Mouse (Mus musculus) megakaryocyte-erythroid progenitor cell, adult 5-6 weeks (primary cell): ENCODE measurements around the gene Fut11. TPM values are rescaled to one million over a fixed set of nuclear protein-coding genes. Genes with fewer than 3 reads are reported as not detected.

Experiments used
- ATAC-seq: replicated peaks from 2 replicates; pipeline ENCODE4 v1.8.0; 2016; ENCODE audit warnings: mild to moderate bottlenecking, inconsistent platforms; ENCODE audit not compliant: severe bottlenecking, poor library complexity, low FRiP score, low TSS enrichment
- total RNA-seq, 2 experiments: library from RNA; stranded (forward) in 1 of 2; stranded (reverse) in 1 of 2; fragments of 200-1000, 215-1000 nt in 1 of 2; fragments of >200 nt in 1 of 2; fragmentation: Nextera tagmentation in 1 of 2; gene quantifications; 2 replicates each; pipeline ENCODE4 v1.2.3; 2014 to 2017

Fut11 gene
- total RNA-seq, 2 experiments from 2014 or later: 3.7 to 8.6 TPM

- no peak for ATAC-seq
Observed at GRCm38 (mm10) chr14:20743614-20744013, 48.8 kb downstream of the Fut11 start.

DNA sequence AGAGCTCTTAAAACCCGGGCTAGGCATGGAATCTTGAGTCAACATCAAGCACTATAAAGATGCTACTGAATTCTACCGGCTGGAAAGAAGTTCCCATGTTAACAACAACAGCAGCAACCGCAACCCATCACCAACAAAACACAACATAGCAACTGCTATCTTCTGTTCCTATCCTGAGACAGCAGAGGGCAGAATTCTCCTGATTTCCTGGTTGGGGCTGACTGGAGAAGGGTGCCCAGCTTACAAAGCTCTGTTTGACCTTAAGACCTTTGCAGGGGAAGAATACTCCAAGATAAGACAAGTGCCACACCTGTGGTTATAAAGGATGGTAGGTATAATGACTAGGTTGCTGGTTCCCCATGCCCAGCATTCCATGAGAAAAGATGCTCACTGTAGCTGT, 52.2 kb downstream of the Fut11 start:
- no peak for ATAC-seq

GRCm38 (mm10) chr14:20748388-20748787, 53.6 kb downstream of the Fut11 start:
- ATAC-seq: no peak

DNA sequence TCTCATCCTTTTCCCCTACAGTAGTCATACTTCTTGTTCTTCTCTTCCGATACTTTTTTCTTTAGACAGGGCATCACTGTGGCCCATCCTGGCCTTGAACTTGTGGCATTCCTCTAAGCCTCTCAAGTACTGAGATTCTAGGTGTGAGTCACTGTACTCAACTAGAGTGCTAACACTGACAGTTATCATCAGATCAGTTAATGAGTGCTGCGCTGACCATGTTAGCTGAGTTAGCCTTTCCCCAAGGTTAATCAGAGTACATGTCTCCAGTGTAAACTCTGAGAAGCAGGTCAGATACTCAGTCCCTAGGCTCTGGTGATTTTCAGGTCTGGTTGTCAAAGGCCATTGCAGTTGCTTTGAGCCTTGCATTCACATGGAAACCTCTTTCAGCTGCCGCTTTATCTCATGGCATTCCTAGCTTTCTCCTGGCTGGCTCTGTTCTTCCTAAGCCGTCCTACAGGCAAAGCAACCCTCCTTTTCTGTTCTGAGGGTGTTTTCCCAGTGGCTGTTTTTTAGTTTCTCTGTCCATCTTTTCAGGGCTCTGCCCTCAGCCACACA, 54.8 kb downstream of the Fut11 start:
- no peak for ATAC-seq

DNA sequence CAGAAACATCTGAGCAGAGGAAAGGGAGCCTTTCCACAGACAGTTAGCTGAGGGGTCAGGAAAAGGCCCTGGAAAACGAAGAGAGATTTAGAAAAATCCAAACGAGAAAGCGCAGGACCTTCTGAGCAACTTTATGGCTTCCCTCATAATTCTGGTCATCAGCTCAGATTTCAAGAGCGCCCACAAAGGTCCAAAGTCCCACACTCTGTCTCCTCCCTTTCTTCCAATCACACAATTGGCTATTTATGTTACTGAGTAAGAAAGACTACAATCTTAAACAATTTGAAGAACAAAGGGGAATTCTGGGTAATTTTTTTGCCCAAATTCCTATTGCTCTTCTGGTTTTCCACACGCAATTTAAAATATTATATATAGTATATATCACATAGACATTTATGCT, 55.7 kb downstream of the Fut11 start:
- no peak for ATAC-seq

Other genes starting within 250 kb of the Fut11 start
- not detected in 2 replicates for gene Cfap70, start 242.7 kb upstream of the Fut11 start, total RNA-seq (2014; fragmentation: Nextera tagmentation)
- not detected in 2 replicates for gene Cfap70, start 242.7 kb upstream of the Fut11 start, total RNA-seq (2017)
- 89.1 and 89.2 TPM in 2 replicates for gene Anxa7, start 214.8 kb upstream of the Fut11 start, total RNA-seq (2014; fragmentation: Nextera tagmentation)
- 72.3 and 79.6 TPM in 2 replicates for gene Anxa7, start 214.8 kb upstream of the Fut11 start, total RNA-seq (2017)
- 1.4 and 5.4 TPM in 2 replicates for gene Mss51, start 198.1 kb upstream of the Fut11 start, total RNA-seq (2014; fragmentation: Nextera tagmentation)
- gene Mss51, start 198.1 kb upstream of the Fut11 start, total RNA-seq (2017): 0.80 TPM in 1 of 2 replicates, not detected in the other
- gene Ppp3cb, start 148.4 kb upstream of the Fut11 start, total RNA-seq (2014; fragmentation: Nextera tagmentation): 114 and 135 TPM in 2 replicates
- gene Ppp3cb, start 148.4 kb upstream of the Fut11 start, total RNA-seq (2017): 60.1 and 69.9 TPM in 2 replicates
- 7.5 and 14.1 TPM in 2 replicates for gene Usp54, start 53.9 kb upstream of the Fut11 start, total RNA-seq (2014; fragmentation: Nextera tagmentation)
- gene Usp54, start 53.9 kb upstream of the Fut11 start, total RNA-seq (2017): 5.6 and 6.8 TPM in 2 replicates
- gene Myoz1, start 38.4 kb upstream of the Fut11 start, total RNA-seq (2014; fragmentation: Nextera tagmentation): not detected in 2 replicates
- gene Myoz1, start 38.4 kb upstream of the Fut11 start, total RNA-seq (2017): not detected in 2 replicates
- gene Synpo2l, start 26.6 kb upstream of the Fut11 start, total RNA-seq (2014; fragmentation: Nextera tagmentation): not detected in 2 replicates
- gene Synpo2l, start 26.6 kb upstream of the Fut11 start, total RNA-seq (2017): 0.05 and 0.46 TPM in 2 replicates
- 99.9 and 104 TPM in 2 replicates for gene Sec24c, start 20.7 kb upstream of the Fut11 start, total RNA-seq (2014; fragmentation: Nextera tagmentation)
- 50.4 and 55.1 TPM in 2 replicates for gene Sec24c, start 20.7 kb upstream of the Fut11 start, total RNA-seq (2017)
- gene Chchd1, start 8.0 kb downstream of the Fut11 start, total RNA-seq (2014; fragmentation: Nextera tagmentation): 202 and 239 TPM in 2 replicates
- 102 and 122 TPM in 2 replicates for gene Chchd1, start 8.0 kb downstream of the Fut11 start, total RNA-seq (2017)
- 34.3 and 35.6 TPM in 2 replicates for gene Zswim8, start 12.6 kb downstream of the Fut11 start, total RNA-seq (2014; fragmentation: Nextera tagmentation)
- gene Zswim8, start 12.6 kb downstream of the Fut11 start, total RNA-seq (2017): 16.5 and 22.0 TPM in 2 replicates
- 81.5 and 88.9 TPM in 2 replicates for gene Ndst2, start 39.6 kb downstream of the Fut11 start, total RNA-seq (2014; fragmentation: Nextera tagmentation)
- 15.1 and 19.4 TPM in 2 replicates for gene Ndst2, start 39.6 kb downstream of the Fut11 start, total RNA-seq (2017)
- gene Camk2g, start 99.1 kb downstream of the Fut11 start, total RNA-seq (2014; fragmentation: Nextera tagmentation): 7.1 and 30.8 TPM in 2 replicates
- 33.0 and 34.8 TPM in 2 replicates for gene Camk2g, start 99.1 kb downstream of the Fut11 start, total RNA-seq (2017)
- gene Plau, start 141.7 kb downstream of the Fut11 start, total RNA-seq (2014; fragmentation: Nextera tagmentation): not detected in 2 replicates
- 0.38 TPM in 1 of 2 replicates, not detected in the other for gene Plau, start 141.7 kb downstream of the Fut11 start, total RNA-seq (2017)
- gene Vcl, start 234.4 kb downstream of the Fut11 start, total RNA-seq (2014; fragmentation: Nextera tagmentation): 56.7 and 62.3 TPM in 2 replicates
- gene Vcl, start 234.4 kb downstream of the Fut11 start, total RNA-seq (2017): 55.2 and 63.7 TPM in 2 replicates